Mouse (Mus musculus) mouse embryonic stem cell (cell line): Measurements from ENCODE around the gene St3gal3.

ENCODE experiments used
- in situ Hi-C, 2 experiments: fragments of 300-500 bp; cut with MboI; formaldehyde crosslinking; loops; 1 replicate in 1 of 2; 3 replicates in 1 of 2; pipeline ENCODE4 v1.14.3; 2019 to 2020; ENCODE audit warnings: low sequenced_read_pairs in 2 of 2, low pct_unique_long_range_greater_than_20kb in 1 of 2, mixed read lengths in 1 of 2; ENCODE audit not compliant: unreplicated experiment in 1 of 2

Gene St3gal3

DNA sequence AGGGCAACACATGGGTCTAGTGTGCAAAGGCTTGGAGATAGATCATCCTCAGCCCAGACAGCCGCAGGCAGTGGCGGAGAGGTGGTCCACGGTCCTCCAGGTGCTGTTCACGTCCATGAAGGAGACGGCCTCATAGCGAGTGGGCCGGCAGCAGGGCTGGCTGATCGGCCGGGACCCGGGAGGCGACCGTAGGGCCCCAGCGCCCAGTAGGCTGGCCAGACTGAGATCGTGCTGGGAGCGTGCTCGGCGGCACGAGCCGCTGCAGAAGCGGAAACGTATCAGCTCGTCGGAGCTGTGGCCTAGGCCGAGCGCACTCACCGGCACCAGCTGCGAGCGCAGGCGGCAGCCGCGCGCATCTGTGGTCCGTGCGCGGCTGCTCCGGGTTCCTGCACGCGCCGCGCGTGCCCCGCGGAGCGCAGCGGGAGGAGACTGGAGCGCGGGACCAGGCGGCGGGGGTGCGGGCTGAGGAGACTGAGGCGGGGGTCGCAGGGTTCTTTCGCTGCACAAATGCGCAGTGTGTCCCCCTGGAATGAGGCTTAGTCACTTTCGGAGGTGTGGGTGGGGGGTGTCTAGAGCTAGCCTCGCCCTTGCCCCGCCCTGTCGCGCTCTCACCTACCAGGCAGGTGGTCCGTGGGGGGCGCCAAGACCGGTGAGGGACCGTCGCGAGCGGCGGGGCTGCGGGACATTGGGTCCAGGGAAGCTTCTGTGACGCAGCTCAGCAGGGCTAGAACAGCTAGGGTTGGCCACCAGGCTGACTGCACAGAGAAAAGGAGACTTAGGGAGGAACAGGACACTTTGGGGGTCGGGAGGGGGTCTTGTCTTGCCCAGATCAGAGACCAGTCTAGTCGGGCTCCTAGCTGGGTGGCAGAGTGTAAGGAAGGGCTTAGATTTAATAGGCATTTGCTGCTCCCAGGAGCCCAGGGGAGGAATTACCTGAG is 207.9 kb downstream of the St3gal3 start:
- in situ Hi-C loops = no loop called here

DNA sequence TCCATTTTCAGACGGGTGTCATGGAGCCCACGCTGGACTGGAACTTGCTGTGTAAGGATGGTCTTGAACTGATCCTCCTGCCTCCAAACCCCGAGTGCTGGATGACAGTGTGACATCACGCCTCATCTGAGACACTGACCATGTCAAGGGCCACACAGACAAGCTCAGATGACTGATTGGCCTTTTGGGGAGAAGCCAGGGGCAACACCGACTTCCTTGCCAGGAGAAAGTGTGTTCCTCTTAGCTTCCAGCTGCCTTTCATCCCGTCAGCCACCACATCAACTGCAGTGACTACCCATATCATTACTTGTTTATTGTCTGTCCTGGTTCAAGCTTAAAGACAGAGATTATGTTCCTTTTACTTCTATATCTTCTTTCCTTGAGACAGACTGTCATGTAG is 209.8 kb downstream of the St3gal3 start:
- in situ Hi-C loops = no loop called here

DNA sequence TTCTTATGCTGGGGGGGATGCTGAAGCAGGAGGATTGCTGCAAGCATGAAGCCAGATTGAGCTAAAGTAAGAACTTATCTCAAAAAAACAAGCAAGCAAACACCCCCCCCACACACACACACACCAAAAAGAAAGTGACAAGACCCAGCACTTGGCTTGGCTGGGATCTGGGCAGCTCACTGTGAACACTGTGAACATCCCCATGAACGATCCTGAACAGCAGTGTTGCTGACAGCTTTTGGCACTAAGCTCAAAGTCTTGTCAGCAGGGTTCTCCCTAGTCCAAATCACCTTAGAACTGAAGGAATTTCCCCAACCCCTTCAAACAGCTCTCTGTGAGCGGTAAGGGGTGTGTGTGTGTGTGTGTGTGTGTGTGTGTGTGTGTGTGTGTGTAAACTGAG is 211.3 kb downstream of the St3gal3 start:
- in situ Hi-C loops = no loop called here

DNA sequence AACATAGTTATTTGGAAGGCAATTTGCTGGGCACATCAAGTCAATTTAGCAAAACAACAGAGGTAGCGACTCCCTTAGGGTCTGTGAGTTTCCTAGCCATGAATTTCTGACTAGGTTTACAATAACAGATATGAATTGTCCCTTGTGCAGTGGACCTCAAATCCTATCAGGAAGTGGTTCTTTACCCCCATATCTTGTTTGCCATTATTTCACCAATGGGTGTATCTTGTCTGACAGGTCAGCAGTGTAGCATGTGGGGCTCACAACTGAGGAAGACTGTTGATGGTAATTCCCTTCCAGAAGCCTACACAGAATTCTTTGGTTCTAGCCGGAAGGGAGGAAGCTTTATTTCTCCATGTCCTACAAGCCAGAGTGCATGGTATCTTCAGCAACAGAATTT is 213.4 kb downstream of the St3gal3 start:
- in situ Hi-C loops = no loop called here

DNA sequence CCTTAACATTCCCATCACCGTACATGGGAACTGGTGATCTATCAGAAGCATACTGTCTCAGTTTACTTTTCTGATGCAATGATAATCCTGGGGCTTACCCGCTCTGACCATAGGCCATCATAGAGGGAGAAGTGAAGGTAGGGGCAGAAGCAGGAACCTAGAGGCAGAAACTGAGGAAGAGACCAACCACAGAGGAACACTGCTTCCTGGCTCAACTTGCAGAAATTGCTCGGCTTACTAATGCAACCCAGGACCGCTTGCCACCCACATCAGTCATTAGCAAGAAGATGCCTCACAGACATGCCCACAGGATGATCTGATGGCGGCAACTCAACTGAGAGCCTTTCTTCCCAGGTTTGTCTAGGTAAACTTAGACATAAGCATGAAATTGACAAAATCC is 216.0 kb downstream of the St3gal3 start:
- in situ Hi-C loops = no loop called here

DNA sequence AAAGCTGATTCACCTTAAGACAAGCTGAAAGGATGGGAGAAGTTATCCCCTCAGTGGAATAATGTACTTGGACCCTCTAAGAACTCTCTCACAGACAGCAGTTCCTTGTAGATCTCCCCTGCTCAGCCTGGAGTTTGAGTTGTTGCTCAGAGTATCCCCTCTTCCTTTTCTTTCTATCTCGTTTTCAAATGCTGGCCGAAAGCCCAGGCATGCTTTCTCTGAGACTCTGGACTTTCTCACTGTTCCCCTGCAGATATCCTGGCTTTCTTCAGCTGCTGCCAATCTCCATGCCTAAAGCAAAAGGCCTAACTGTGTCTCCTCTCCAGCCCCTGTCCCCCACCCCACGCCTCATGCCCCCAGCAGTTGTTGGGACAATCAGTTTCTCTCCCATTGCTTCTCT is 216.5 kb downstream of the St3gal3 start:
- in situ Hi-C loops = no loop called here

DNA sequence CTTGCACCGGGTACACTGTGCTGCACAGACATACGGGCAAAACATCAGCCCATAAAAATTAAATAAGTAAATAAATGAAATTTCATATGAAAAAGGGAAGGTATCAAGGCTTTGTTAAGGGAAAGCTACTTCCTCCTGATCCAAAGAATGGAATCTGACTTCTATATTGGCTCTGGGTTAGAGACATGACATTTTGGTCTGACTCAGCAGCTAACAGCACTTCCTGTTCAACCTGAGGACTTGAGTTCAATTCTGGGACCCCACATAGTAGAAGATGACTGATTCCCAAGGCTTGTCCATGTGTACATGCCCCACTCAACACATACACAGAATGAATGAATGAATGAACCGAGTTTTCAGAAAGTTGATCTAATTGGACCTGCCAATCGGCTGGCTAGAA is 216.9 kb downstream of the St3gal3 start:
- in situ Hi-C loops = no loop called here

DNA sequence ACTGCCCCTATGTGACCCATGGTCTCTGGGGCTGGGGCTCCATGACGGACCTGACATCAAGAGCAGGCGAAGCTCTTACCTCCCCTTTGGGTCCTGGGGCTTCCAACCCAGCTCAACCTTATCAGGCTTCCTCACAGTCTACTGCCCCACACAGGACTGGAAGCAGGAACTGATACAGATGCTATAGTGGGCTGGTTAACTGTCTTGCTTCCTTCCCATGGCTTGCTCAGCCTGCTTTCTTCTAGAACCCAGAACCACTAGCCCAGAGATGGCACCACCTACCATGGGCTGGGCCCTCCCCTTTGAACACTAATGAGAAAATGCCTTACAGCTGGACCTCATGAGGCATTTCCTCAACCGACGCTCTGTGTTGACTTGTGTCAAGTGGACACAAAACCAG is 217.3 kb downstream of the St3gal3 start:
- in situ Hi-C loops = no loop called here

DNA sequence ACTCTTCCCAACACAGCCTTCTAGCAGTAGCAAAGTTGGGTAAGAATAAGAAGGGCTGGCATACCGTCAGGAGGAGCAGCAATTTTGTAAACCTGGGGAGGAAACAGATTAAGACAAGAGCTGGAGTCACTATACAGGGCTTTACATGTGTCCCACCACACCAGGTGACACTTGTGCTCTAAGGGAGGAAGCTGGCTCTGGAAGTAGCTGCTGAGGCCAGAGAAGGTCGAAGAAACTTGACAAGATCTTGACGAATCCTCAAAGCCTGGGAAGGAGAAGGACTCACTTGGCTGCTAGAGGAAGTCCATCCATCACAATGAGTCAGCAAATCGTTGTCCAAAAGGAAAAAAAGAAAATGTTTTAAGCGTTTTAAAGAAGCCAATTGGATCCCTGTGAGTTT is 218.3 kb downstream of the St3gal3 start:
- in situ Hi-C loops = no loop called here

DNA sequence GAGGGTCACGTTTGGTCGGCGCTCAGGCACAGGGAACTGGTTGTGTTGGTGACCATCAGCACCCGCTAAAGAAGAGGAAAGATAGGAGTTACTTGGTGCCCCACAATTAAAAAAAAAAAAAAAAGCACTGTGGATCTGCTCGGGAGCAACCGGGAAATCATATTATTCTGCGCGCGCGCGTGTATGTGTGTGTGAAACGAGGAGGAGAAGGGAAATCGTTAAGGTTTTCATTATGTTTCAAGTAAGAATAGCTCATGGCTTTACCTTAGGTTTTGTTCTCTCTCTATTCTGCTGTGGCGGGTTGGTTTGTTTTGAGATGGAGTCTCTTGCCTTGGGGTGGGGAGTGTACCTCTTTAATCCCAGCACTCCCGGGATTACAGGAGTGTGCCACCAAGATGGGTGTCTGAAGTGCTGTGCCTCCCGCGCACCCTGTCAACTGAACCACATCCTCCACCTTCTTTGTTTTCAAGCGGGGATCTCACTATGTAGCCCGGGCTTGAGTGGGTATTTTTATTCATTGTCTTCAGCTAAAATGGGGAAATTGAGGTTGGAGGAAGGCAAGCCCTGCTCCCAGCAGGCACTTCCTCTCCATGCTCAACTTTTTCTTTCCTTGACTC is 219.1 kb downstream of the St3gal3 start:
- in situ Hi-C loops = no loop called here

DNA sequence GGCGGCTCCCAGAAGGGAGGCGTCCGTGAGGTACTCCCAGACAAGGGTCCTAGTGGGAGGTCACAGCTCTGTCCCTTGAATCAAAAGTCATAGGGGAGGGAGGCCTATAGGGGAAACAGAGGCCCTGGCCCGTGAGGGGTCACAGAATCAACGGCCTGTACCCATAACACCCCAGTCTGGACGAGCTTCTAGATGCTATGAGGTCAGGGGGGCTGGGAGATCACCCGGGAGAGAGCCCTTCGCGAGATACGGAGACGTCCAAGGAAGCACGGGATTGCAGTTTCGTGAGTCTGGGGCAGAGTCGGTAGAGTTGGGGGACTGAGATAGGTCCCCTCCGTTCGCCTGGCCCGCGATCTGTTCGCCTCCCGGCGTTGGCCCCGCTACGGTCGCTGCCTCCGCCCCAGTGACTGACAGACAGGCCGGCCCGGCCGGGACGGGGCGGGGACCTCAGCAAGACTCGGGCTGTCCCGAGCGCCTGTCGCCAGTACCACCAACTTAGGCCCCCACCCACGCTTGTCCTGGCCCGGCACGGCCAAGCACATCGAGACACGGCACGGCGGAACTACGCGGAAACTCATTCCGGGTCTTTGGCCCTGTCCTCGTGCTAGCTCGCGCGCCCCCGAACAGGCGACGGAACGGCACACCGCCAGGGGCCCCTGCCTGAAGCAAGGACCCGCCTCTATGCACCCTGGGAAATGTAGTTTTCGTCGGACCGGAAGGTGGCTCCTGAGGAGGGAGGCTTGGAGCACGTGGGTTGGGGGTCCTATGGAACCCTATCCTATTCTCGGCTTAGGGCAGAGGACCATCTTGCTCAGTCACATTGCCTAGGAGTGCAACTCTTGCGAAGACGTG is 219.9 kb downstream of the St3gal3 start, which contains the start of gene Ipo13:
TSS of gene Ipo13 (minus strand) at position 409 of the 852 bp plus-strand sequence.
- in situ Hi-C loops = no loop called here

DNA sequence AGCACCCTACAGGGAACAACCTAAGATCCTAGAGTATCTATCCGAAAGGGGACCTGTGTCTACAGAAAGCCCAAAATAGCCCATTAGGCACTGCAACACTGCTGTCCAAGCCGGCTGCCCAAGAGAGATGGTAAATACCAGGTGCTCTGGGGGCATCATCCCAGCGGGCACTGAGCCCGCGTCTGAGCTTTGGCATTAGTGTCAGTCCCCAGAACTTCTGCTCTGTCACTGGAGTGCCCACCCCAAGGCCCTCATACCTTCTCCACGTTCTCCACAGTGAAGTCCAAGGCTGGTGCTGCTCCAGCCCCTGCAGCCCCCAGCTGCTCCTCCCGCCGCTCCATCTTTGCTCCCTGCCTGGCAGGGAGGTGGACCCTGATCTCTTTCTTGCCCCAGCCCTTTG is 220.7 kb downstream of the St3gal3 start:
- in situ Hi-C loops = no loop called here

DNA sequence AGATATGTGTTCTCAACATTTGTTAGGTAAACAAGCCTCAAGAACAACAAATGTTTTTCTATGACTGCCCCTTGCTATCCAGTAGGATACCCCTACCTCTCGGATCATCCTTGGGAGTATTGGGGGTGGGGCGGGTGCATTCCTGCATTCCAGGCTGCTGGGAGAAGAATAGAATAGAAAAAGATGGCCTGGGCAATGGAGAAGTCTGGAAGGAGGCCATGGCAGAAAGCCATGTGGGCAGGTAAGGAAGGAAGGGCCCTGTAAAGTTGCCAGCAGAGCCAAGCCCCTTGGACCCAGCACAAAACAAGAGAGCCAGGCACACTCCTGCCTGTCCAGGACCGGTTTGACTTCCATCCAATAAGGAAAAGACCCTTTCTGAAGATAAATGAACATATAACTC is 221.3 kb downstream of the St3gal3 start:
- in situ Hi-C loops = no loop called here

DNA sequence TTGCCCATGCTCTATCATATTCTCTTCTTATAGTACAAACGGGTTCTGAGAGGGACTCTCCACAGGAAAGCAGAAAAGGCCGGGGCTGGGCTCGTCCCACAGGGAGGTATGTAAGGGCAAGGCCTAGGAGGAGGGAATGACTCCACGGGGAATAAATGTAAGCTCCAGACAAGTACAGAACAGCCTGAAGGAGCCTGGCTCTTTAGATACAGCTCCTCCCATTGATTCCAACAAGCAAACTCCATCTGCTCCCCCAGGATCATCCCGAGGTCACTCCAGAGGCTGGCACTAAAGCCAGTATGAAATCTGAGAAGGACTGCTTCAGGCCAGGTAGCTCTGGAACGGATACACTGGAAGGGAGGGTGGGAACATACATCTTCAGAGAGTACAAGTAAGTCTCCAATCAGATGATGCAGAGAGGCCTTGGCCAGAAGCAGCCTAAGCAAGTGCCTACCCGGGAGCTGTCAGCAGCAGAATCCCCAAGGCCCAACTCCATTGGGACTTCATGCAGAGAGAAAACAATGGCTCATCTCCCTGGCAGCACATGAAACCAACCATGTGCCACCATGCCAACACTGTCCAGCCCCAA is 221.9 kb downstream of the St3gal3 start:
- in situ Hi-C loops = no loop called here

DNA sequence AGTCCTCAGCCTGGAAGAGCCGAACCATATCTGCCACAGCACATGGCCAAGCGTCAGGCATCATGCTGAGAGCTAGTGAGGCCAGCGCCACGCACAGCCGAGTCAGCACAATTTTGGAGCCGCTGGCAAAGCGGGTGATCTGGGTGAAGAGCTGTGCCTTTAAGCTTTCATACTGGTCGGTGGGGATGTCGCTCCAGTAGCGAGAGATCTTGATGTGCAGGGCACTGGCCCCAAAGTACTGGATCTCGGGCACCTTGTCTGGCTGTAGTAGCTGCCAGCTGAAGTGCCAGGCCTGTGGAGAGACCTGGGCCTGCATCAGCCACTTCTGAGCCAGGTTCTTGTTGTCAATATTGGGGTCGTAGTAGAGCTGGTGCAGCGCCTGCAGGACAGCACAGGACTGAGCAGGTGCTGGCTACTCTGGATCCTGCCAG is 222.6 kb downstream of the St3gal3 start:
- in situ Hi-C loops = no loop called here

DNA sequence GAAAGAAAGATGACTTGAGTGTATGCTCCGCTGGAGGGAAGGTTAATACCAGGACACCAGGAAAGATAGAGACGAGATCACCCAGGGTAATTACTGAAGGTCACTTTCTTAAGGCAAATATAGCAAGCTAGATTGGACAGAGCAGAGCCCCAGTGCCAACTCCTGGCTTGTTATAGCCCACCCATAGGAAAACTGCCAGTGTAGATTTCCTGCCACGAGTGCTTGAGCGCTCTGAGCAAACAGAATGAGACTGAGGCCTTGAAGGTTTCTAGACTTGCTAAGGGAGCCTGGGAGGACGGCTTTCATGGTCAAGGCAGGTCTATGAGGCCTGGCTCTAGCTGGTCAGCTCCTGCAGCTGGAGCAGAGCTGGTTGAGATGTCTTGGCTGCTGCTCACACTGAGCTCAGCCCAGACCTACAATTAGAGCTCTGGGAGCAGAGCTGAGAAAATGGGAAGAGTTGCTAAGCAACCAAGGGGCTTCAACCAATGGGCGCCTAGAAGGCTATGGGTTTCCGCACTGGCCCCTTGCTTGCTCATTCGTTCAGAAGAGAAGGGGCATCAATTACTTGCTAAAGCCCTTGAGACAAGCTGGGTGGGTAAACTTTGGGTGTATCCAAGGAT is 225.8 kb downstream of the St3gal3 start:
- in situ Hi-C loops = no loop called here

DNA sequence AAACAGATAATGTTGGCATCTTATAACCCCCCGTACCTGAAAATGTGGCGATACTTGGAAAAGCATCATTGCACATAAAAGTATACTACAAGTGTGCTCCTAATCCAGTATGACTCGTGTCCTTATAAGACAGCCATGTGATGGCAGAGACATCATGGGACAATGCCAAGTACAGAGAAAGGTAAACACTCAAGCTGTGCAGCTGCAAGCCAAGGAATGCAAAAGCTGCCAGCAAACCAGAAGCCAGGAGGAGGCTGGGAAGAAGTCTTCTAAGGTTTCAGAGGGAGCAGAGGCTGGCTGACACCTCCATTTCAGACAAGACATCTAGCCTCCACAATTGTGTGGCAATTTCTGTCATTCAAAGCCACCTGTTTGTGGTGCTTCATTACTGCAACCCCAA is 228.5 kb downstream of the St3gal3 start:
- in situ Hi-C loops = no loop called here

DNA sequence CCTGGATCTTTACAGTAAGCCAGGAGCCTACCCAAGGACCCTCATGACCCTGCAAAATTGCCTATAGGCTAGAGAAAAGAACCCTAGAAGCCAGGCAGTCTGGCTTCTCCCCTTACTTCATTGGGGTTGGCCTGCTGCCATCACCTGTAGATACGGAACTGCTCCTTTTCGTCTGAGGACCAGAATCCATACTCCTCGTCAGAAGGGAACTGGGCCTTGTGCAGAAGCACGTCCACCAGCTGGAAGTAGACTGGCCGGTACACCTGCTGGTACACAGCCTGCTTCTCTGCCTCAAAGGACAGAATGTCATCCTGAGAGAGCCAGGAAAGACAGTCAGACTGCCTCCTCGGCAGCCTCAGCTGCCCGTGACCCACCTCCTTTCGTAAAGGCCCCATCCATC is 230.0 kb downstream of the St3gal3 start:
- in situ Hi-C loops = no loop called here
